In the genomic region with DNA sequence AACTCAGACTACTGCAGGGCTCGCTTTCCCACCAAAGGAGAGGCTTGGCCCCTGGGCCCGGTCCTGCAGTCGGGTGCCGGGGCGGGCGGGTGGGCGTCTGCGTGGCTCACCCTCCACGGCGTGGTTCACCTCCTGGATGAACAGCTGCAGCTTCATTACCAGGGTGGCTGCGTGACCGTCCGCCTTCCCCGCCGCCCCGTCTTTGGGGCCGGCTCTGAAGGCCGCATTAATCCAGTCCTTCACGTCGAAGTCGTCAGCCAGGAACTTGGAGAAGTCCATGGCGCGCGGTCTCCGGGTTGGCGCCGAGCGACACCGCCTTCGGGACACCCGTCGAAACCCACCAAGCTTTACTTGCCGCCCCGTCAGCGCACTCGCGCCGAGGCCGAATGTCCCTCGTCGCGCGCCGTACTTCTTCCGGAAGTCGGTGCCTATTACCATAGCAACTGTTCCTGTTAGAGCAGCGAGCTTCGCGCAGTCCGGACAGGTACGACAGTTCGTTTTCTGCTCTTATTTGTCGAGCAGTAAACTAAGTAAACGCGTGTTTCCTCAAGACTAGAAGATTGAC, we compare ENCODE assay signal across 8 mouse cellular contexts. TPM values are rescaled to one million over a fixed set of nuclear protein-coding genes. Genes with fewer than 3 reads are reported as not detected.
A peak's percentile ranks its signal among the peaks of the same experiment; 100 is the strongest.
DNase-seq lines count a peak whose midpoint lies in the region; ATAC-seq lines count a peak whose summit lies in the region.

TSS of gene Cog7 (minus strand) at position 405 of the 565 bp plus-strand sequence.

- DNase-seq in Muller cell, postnatal 12 days (ENCODE audit: inconsistent ontology term): peak; percentile 87
- peak; percentile 90 for DNase-seq in cerebellum, adult 9-11 months
- peak; percentile 76 to 95 for DNase-seq in frontal cortex, adult 2 months (ENCODE audit: extremely low spot score in 1 of 2, low spot score in 1 of 2)
- DNase-seq in hindbrain, embryonic 11.5 days (ENCODE audit: low spot score): peak; percentile 96
- peak; percentile 94 to 95 for DNase-seq in layer of hippocampus, postnatal 10 days (ENCODE audit: low spot score in 2 of 2)
- DNase-seq in lung, postnatal 10 days: peak; percentile 95
- peak; percentile 90 for DNase-seq in ovary, postnatal 36 days (ENCODE audit: low spot score)
- peak; percentile 94 for DNase-seq in thymus, postnatal 25 days

- H3K9me3 ChIP-seq in hindbrain, embryonic 11.5 days (ENCODE audit: control insufficient read depth, low read length): no peaks in the 10 kb centered on the region

- H3K27ac ChIP-seq in hindbrain, embryonic 11.5 days (ENCODE audit: low read depth, low read length): no peak within 1 kb of the TSS

- 1% methylated on average over 55 of the region's 55 CpGs for WGBS in hindbrain, embryonic 11.5 days

- peak within 1 kb of the TSS; percentile 74 for H3K9ac ChIP-seq in hindbrain, embryonic 11.5 days (ENCODE audit: low read depth, low read length)

- H3K36me3 ChIP-seq in hindbrain, embryonic 11.5 days (ENCODE audit: control insufficient read depth, insufficient read depth, low read length): no peaks in the 10 kb centered on the region

- H3K4me3 ChIP-seq in hindbrain, embryonic 11.5 days (ENCODE audit: low read depth, low read length): peak within 1 kb of the TSS; percentile 67

- peak; percentile 89 for ATAC-seq in hindbrain, embryonic 11.5 days (ENCODE audit: low FRiP score)

- H3K4me1 ChIP-seq in hindbrain, embryonic 11.5 days (replicated peaks; ENCODE audit: control insufficient read depth, insufficient read depth, low read length): no peaks in the 10 kb centered on the region

- no peaks in the 10 kb centered on the region for H3K27me3 ChIP-seq in hindbrain, embryonic 11.5 days (ENCODE audit: control insufficient read depth, insufficient read depth, low read length)

- peak within 1 kb of the TSS; percentile 50 for H3K4me2 ChIP-seq in hindbrain, embryonic 11.5 days (replicated peaks; ENCODE audit: low read depth, low read length)

RNA-seq across cellular contexts. Expression of gene Cog7, which starts in this region (rescaled TPM):
- polyA plus RNA-seq in frontal cortex, adult 2 months (2012; rRNA removed): 31.3 and 33.4 TPM in 2 replicates
- polyA plus RNA-seq in hindbrain, embryonic 11.5 days (2014; fragmentation: Nextera tagmentation; extraction: Ambion mirVana): 18.5 and 21.6 TPM in 2 replicates
- total RNA-seq in layer of hippocampus, postnatal 10 days (2021): 10 to 100 TPM; 33.7 to 34.6 TPM
